Mouse (Mus musculus) gonadal fat pad, adult 2 months (tissue): ENCODE results near the gene Rgl1. TPM values are rescaled to one million over a fixed set of nuclear protein-coding genes. Genes with fewer than 3 reads are reported as not detected.
"Not testable (repeated sequence)": the region's sequence is repeated elsewhere in the genome, so short reads cannot be mapped to it uniquely, and the experiment has no call there.

ENCODE experiments used
- DNase-seq: peaks from one replicate; pipeline ENCODE4 v3.0.0-alpha.2; 2012; ENCODE audit warnings: low read depth
- polyA plus RNA-seq: library from polyadenylated mRNA; depleted of rRNA; stranded (reverse); fragments of >200 nt; gene quantifications from 2 replicates; pipeline ENCODE4 v1.2.3, GENCODE M21; 2012

Rgl1 gene
- polyA plus RNA-seq, 1 experiment, result 21.5 TPM

- no peak for DNase-seq
These were observed 106.2 kb downstream of the Rgl1 start for GRCm38 (mm10) chr1:152659961-152660360.

DNA sequence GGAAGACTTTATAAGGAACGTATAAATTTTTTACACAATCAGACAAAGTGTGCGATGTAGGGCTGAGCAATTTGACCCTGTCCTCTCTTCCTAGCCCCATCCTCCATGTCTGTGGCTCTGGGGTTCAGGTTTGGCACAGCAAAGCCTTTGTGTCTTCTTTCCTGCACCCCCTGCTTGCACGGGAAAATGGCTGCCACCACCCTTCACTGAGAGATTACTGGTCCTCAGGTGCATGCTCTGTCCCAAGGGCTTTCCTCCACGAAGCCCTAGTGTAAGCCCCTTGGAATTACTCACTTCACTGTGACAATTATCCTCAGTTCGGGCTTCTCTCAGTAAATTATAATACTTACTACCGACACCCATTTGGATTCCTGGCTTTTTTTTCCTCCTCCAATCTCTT, 109.5 kb downstream of the Rgl1 start:
- no peak for DNase-seq

- DNase-seq, result no peak
These were observed 111.3 kb downstream of the Rgl1 start for GRCm38 (mm10) chr1:152654851-152655250.

- DNase-seq, result no peak
These were observed 114.7 kb downstream of the Rgl1 start for GRCm38 (mm10) chr1:152651495-152651874.

DNA sequence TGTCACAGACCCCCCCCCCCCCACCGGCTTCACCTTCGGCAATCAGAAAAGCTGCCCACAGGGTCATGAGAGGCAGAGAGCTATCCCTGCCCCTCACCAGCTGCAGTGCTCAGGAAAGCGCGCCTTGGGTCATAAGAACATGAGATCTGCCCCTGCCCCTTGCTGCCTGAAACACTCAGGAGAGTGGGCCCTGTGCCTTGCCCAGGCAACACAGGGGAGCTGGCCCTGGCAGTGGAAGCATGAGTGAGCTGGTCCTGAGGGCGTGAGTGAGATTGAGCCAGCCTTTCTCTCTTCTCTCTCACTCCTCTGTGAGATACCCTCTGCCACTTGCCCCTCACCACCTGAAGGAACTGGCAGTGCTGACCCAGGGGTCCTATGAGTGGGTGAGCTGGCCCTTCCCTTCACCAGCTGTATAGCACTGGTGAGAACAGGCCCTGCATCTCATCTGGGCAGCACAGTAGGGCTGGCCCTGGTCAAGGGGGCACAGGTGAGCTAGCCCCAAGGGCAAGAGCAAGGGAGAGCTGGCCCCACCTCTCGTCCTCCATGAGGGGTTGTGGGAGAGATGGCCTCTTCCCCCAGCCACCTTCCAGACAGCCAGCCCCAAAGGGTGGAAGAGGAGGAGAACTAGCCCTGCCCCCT, 115.2 kb downstream of the Rgl1 start:
- DNase-seq, result no peak

GRCm38 (mm10) chr1:152648052-152648451, 118.1 kb downstream of the Rgl1 start:
- no peak for DNase-seq

GRCm38 (mm10) chr1:152642207-152642606, 123.9 kb downstream of the Rgl1 start:
- not testable (repeated sequence) for DNase-seq

DNA sequence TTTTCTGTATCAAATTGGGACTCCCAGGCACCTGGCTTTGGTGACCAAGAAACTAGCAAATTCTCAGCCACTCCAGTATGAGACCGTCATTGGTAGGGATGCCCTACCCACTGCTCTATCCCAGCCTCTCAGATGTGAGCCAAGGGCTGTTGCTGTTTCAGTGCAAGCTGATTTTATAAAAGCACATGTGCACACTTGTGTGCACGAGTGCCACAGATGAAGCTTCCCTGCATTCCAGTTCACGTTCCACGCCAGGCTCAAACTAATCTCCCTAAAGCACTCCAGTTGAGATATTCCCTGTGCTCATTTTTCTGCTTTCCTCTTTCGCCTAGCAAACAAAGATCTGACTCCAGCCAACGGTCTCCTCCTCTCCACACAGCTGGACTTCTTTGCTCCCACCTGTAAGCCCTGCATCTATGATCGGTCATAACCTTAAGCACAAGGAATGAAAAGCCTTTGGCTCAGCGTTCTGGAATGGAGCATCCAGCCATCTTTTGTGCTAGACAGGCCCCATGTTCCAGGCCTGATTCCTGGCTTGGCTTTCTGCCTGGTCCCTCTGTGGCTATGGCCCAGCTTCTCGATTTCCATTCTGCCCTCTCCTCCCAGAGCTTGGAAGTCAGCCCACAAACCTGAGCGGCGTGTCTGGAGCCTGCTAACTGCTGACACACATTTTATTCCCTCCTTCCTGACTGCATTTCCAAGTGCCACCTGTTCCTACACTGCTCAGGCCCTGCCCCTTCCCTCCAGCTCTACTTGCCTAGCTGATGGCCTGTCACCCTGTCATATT, 125.8 kb downstream of the Rgl1 start:
- DNase-seq, result no peak

DNA sequence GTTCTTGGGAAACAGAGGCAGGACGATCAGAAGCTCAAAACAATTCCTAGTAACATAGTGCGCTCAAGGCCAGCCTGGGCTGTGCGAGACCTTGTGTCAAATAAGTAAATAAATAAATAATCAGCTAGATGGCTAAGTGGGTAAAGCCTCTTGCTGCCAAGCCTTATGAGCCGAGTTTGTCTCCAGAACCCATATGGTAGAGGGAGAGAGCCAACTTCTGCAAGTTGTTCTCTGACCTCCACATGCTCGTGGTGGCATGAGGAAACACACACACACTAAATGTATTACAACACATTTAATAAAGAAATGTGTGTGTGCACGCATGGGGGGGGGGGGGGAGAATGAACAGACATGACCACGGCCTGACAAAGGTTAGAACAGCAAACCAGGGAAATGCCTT, 126.8 kb downstream of the Rgl1 start:
- DNase-seq, result no peak

DNA sequence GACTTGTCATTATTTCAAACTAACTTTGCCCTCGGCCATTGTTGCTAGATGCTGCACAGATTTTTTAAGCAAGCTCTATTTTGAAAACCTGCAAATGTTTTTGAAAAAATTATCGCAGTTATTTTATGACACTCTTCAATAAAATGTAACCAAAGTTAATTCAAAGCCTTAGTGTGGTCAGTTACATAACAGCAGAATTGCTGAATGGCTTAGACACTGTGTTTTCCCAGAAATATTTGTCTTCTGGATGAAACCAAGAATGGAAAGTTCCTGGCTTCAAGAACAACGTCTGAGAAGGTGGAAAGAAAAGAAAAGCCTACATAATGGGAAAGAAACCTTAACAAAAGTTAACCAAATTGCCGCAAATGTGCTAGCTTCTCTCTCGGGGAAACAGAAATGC, 131.5 kb downstream of the Rgl1 start:
- no peak for DNase-seq

GRCm38 (mm10) chr1:152629780-152630179, 136.4 kb downstream of the Rgl1 start:
- DNase-seq, result no peak

- no peak for DNase-seq
These were observed 140.5 kb downstream of the Rgl1 start for GRCm38 (mm10) chr1:152625651-152626050.

DNA sequence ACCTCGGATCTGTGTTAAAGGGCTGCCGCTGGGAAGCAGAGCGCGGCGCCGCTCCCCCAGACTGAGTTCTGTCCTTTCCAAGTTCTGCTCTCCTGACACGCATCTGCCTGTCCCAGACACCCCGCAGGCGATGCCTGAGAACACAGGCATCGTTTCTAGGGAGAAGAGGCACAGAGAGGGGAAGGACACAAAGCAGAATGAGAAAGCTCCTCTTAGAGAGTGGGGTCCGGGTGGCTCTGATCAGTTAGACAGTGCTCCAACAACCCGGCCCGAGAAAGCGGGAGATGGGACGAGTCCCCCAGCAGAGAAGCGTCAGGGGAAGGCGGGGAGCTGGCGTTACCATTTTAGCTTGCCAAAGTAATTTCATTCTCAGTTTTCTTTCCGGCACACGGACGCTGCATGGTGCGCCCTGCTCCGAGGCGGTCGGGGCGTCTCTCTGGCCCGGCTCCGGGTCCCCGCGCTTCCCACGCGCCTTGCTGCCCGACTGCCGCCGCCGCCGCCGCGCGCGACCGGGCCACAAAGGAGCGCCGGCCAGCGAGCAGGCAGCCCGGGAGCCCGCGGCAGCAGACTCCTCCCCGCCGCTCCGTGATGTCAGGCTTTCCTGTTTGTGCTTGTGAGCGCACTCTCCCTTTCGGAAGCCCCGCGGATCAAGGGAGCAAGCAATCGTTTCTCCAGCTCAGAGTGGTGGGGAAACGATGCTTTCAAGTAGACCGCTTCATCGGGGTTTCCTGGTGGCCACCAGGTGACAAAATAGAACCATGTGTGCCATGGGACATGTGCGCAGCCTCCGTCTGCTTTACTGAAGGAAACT, 141.3 kb downstream of the Rgl1 start:
- no peak for DNase-seq

DNA sequence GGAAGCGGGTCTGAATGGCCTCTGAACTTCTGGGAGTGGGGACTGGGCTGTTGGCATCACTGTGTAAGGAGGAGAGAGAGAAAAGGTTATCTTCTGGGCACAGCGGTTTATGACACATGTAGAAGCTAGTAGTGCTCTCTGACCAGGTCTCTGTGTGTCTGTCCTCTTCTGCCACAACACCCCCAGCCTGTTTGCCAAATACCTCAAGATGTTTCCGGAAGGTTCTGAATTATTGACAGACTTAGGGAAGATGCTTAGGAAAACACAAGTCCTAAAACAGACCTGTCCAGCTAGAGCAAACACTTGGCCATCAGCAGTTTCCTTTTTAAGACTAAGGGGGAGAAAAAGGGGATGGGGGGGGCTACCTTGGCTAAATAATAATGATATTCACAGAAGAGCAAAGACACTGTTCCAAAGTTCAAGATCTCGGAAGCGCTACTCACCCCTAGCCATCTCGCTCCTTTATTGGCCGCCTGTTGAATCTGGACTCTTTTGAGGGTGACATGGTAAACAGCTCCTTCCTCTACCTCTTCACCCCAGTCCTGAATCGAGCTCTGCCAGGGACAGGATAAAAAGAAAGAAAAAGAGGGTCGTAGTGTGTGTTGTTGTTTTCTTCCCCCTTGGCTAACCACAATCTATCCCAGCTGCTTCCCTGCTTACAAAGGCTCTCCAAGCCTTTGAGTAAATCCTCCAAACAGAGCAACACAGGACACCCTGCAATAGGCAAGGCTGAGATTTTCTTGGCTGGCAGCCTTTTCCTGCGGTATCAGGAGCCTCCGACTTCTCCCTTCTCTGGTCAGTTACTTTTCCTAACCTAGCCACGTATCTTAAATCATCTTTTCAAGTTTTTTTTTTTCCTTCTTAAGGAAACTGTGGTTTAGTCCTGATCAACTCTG, 142.5 kb downstream of the Rgl1 start:
- DNase-seq, result no peak

DNA sequence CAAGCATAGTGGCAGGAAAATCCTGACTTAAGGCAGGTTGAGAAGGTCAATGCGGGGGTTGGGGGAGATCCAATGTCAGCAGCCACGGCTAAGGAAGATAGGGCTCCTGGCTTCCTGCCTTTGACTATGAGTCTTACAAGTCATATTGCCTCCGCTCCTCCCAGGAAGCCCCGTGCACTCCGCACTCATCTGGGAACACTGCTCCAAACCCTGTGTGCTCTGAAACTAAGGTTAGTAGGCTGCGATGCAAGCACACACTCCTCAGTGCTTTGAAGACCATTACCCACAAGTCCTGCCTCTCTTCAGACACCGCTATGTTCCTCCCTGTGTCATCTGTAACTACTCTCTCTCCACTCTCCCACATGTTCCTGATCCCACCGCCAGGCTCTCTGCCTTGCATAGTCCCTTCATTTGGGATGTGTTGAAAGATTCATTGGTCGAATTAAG, 143.4 kb downstream of the Rgl1 start:
- DNase-seq, result no peak

DNA sequence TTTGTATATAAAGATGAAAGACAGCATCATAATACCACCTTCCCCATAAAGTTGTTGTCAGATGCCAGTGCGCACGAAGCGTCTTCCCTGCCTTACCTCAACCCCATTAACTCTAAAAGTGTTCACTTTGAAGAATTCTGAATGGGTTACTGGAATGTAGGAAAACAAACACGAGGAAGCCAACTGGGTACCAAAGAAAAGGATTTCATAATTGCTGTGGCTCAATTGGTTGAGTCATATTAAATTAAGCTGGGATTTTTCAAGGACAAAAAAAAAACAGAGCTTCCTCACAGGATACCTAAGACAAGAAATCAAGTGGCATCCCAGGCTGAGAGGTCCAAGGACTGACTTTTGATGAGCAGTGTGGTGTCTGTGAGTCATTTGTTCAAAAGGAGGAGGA, 144.5 kb downstream of the Rgl1 start:
- DNase-seq, result no peak

GRCm38 (mm10) chr1:152619396-152619795, 146.8 kb downstream of the Rgl1 start:
- DNase-seq, result no peak

- DNase-seq, result no peak
These were observed 147.3 kb downstream of the Rgl1 start for GRCm38 (mm10) chr1:152618896-152619295.

- DNase-seq, result no peak
These were observed 147.8 kb downstream of the Rgl1 start for GRCm38 (mm10) chr1:152618381-152618780.

DNA sequence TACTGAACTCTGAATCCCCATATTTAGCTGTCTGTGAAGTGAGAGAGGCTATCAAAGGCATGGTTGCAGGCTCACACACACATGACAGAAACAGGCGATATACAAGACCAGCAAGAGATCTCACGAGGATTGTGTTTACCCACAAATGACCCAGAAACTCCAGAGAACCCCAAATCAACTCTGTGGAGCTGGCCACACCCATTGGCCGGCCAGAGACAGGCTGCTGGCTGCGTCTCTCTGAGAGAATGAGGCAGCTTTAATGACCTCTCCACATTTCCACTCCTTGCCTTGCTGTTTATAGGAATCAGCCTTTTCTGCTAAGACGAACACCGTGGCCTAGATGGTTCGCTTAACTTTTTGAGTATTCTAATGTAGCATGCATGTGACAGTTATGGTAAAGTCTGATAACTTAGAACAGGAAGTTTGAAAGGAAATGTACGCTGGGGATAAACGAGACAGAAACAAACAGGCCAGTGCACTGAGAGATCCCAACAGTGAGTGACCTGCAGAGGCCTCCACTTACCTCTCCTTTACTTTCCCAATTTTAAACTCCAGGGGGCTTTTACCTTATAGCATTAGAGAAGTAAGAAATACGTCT, 148.3 kb downstream of the Rgl1 start:
- DNase-seq, result no peak

DNA sequence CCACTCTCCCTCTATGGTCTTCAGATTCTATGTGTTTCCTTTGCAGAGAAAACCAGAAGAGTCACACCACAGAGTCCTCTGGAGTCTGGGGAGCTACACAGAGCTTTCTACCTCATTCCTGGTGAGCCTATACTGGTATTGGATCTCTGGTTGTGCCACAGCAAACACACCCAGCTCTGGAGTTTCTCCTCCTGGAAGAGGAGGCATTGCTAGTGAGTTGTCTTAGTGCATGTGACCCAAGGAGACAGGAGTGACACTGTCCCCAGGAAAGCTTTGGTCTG, 149.4 kb downstream of the Rgl1 start:
- DNase-seq, result no peak
